Mouse (Mus musculus) testis, adult 2 months (tissue): ENCODE measurements around the gene Gpr146. TPM values are rescaled to one million over a fixed set of nuclear protein-coding genes. Genes with fewer than 3 reads are reported as not detected.
A peak's percentile ranks its signal among the peaks of the same experiment; 100 is the strongest.

Source experiments
- H3K27ac ChIP-seq: fragments of 200-500 bp; 2 replicates; pipeline ENCODE4 v1.5.1; 2012; ENCODE audit warnings: low read depth, low read length; ENCODE audit not compliant: control insufficient read depth, insufficient read depth
- H3K27me3 ChIP-seq: fragments of 200-500 bp; 2 replicates; pipeline ENCODE4 v1.6.1; 2012; ENCODE audit warnings: mild to moderate bottlenecking, low read length, moderate library complexity; ENCODE audit not compliant: control insufficient read depth, insufficient read depth
- H3K36me3 ChIP-seq: fragments of 200-500 bp; 2 replicates; pipeline ENCODE4 v1.6.1; 2012; ENCODE audit warnings: mild to moderate bottlenecking, low read length; ENCODE audit not compliant: control insufficient read depth, insufficient read depth
- H3K4me1 ChIP-seq: fragments of 200-500 bp; 2 replicates; pipeline ENCODE4 v1.6.1; 2012; ENCODE audit warnings: low read length; ENCODE audit not compliant: control insufficient read depth, insufficient read depth
- H3K4me3 ChIP-seq: fragments of 200-500 bp; 2 replicates; pipeline ENCODE4 v1.5.1; 2012; ENCODE audit warnings: low read depth, mild to moderate bottlenecking, low read length, moderate library complexity, mixed read lengths; ENCODE audit not compliant: control insufficient read depth
- CTCF ChIP-seq: fragments of 200-500 bp; IDR thresholded peaks from 2 replicates; pipeline ENCODE4 v1.5.1; 2012; ENCODE audit warnings: low read depth, mild to moderate bottlenecking, inconsistent platforms, low read length, moderate library complexity; ENCODE audit not compliant: control insufficient read depth, insufficient read depth, insufficient replicate concordance
- POLR2A ChIP-seq: fragments of 200-500 bp; IDR thresholded peaks from 2 replicates; pipeline ENCODE4 v1.6.1; 2012; ENCODE audit warnings: low read depth, mild to moderate bottlenecking, inconsistent platforms, low read length, moderate library complexity; ENCODE audit not compliant: control insufficient read depth
- polyA plus RNA-seq: library from polyadenylated mRNA; depleted of rRNA; stranded (reverse); fragments of >200 nt; gene quantifications from 2 replicates; pipeline ENCODE4 v1.2.3, GENCODE M21; 2012

The Gpr146 gene
- polyA plus RNA-seq, 1 experiment, result 1.2 TPM

DNA sequence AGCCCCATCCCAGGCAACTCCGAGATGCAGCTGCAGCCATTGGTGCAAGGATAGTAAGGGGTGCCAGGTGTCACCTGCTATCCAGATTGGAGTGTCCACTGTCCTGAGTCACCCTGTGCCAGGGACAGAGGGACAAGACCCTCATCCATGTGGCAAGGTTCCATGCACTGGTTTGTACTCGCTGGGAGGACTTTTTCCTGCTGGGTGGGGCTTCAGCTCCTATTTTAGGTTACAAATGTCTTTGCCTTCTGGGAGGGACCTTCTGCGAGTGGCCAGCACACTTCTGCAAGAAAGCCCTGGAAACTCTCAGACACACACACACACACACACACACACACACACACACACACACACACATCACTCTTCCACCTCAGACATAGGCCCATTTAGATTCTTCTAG, 28.5 kb downstream of the Gpr146 start:
- peaks cover 2% of the 10 kb centered on the region; the same call in 1 of the 2 replicates for H3K4me1 ChIP-seq
- H3K27me3 ChIP-seq, result no peaks in the 10 kb centered on the region
- no peak overlapping the region for H3K4me3 ChIP-seq
- no peak overlapping the region for H3K27ac ChIP-seq
- TF ChIP-seq POLR2A (no peak), CTCF (no peak)
- H3K36me3 ChIP-seq, result no peaks in the 10 kb centered on the region

DNA sequence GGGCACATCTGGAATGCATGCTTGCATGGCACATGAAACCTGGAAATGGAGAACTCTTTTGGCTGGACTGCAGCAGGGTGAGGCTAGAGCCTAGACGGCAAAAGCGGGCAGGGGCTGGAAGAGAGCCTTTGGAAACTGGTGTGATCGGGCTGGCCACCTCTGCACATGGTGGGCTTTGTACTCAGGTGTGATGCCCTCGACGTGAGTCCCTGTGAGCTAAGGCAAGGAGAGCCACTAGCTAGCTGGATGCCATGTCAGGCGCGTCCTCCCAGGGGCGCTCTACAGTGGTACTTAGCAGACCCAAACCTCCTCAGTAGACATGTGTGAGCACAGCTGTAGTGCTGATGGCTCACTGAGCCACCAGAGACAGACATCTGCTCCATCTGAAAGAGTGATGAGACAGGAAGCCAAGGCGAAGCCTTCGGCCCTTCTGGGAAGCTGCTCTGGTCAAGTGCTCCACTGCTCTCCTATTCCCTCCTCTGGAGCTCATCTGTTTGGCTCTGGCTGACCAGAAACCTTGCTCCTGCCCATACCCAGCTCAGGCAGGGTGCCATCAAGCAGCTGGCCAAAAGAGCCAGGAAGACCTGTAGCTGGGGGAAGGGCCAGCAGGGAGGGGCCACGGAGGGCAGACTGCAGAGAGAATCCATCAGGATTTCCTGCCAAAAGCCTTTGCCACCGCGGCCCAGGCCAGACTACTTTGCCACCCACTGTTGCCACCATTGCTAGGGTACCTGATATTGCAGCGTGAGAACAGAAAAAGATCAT, 29.8 kb downstream of the Gpr146 start:
- no peaks in the 10 kb centered on the region for H3K36me3 ChIP-seq
- H3K4me1 ChIP-seq, result peaks cover 2% of the 10 kb centered on the region; the same call in 1 of the 2 replicates
- no peak overlapping the region for H3K4me3 ChIP-seq
- H3K27me3 ChIP-seq, result no peaks in the 10 kb centered on the region
- no peak overlapping the region for H3K27ac ChIP-seq
- TF ChIP-seq POLR2A, result no peak
- TF ChIP-seq CTCF, result no peak

DNA sequence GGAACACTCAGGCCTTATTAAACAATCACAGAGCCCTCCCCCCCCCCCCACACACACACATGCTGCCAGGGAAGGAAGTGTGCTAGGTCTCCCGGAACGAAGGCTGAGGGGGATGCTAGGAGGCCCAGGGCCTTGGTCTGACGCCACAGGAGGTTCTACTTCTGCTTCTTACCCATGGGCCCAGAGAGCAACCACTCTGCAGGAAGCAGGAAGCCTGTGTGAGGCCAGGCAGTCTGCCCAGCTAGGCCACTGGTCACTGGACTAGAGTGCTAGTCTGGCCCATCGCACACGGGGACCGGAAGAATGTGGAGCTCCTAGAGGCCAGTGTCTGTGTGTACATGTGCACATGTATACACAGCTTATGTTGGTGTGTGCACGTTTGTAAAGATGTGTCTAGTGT, 31.0 kb downstream of the Gpr146 start:
- Histone ChIP-seq H3K27me3 (no peaks in the 10 kb centered on the region), H3K4me1 (peaks cover 2% of the 10 kb centered on the region; the same call in 1 of the 2 replicates), H3K27ac (0 out of 2 replicates have a peak overlapping the region, but pooled peaks have one; percentile 19), H3K36me3 (no peaks in the 10 kb centered on the region), H3K4me3 (no peak overlapping the region)
- TF ChIP-seq POLR2A (no peak), CTCF (no peak)

DNA sequence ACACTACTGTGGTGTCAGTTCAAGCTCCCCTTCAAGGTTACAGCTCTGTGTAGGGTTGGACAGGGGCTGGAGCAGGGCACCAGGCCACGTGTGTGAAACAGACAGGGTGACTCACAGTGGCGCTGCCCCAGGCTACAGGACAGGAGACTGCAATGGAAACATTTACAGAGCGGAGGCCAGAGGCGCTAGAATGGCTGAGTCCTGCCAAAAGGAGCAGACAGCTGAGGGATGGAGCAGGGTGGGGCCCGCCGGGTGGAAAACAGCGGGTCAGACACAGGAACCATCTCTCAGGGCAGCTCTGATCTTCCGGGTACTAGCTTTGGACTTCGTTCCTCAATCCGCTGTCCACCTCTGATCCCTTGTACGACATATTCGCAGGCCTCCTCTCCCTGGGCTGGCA, 31.9 kb downstream of the Gpr146 start:
- peak overlapping the region; percentile 46 for H3K27ac ChIP-seq

DNA sequence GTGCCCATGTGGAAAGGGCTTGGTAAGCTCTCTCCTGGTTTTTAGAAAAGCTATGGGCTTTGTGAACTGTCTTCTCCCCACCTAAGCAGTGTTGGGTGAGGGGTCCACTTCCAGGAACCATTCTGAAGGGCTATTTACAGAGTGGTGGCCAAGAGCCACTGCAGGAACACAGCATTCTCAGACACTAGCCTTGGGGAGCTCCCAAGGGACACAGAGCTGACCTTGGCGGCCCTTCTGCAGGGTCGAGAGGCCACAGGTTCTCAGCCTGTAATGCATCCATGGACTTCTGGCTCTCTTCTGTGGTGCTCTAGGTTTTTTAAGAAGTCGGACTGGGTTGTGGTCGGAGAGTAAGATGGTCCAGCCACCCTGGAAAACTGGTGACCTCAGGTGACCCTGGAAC, 32.6 kb downstream of the Gpr146 start:
- Histone ChIP-seq H3K27me3 (no peaks in the 10 kb centered on the region), H3K4me3 (no peak overlapping the region), H3K4me1 (peaks cover 2% of the 10 kb centered on the region; the same call in 1 of the 2 replicates), H3K36me3 (no peaks in the 10 kb centered on the region), H3K27ac (no peak overlapping the region)
- TF ChIP-seq CTCF (no peak), POLR2A (no peak)

More for the DNA sequence above, 31.9 kb downstream of the Gpr146 start:
- no peak overlapping the region for H3K4me3 ChIP-seq
- TF ChIP-seq POLR2A (no peak), CTCF (no peak)
- H3K4me1 ChIP-seq, result peaks cover 2% of the 10 kb centered on the region; the same call in 1 of the 2 replicates
- no peaks in the 10 kb centered on the region for H3K36me3 ChIP-seq
- H3K27me3 ChIP-seq, result no peaks in the 10 kb centered on the region

DNA sequence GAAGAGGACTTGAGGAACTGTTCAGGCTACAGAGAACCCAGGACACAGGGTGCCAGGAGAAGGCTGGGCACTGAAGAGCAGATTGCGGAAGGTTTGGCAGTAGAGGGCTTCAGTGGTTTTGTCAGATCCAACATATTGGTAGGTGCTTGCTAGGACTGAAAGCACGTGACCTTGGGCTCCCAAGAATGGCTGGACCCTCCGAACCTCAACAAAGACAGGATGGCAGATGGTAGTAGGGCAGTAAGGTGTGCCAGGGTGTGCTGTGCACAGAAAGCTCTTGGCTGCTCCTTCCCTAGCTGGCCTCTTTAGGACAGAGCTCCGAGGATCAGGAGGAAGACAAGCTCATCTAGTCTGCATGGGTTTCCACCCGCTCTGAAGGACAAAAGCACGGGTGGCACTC, 33.6 kb downstream of the Gpr146 start:
- Histone ChIP-seq H3K4me3 (no peak overlapping the region), H3K36me3 (no peaks in the 10 kb centered on the region), H3K27ac (no peak overlapping the region), H3K27me3 (no peaks in the 10 kb centered on the region), H3K4me1 (peaks cover 2% of the 10 kb centered on the region; the same call in 1 of the 2 replicates)
- TF ChIP-seq CTCF (no peak), POLR2A (no peak)

DNA sequence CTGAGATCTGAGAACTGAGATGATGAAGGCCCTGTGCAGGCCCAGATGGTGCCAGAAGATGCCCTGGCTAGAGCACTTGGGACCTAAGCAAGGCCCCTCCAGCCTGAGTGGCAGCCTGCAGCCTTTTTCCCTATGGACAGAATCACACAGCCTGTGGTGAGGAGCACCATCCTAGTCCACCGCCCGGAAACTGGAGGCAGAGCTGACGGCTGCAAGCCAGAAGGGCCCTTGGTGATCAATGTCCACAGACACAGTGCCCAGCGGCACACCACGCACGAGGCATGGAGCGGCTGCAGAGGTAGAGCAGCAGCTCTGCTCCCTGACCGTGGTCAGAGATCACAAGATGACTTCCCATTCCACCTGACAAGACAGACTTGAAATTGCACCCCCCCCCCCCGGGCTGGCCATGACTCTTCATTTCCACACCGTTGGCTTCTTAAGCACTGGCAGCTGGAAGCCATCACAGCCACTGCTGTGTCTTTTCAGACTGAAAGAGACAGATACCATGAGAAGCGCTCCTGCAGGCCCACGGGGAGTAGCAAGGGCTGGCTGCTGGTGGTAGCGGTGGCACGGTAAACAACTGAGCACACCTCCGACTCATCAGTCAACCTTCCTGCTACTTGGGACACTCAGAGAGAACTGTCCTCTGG, 34.3 kb downstream of the Gpr146 start:
- H3K27ac ChIP-seq, result no peak overlapping the region
- H3K4me3 ChIP-seq, result no peak overlapping the region
- no peak for TF ChIP-seq POLR2A
- TF ChIP-seq CTCF, result no peak
- H3K36me3 ChIP-seq, result no peaks in the 10 kb centered on the region
- H3K27me3 ChIP-seq, result no peaks in the 10 kb centered on the region
- H3K4me1 ChIP-seq, result peaks cover 2% of the 10 kb centered on the region; the same call in 1 of the 2 replicates
